In genomic region chrX:7376586-7376985, GRCm38 (mm10) we compare ENCODE assay signal across 8 mouse cellular contexts. TPM values are rescaled to one million over a fixed set of nuclear protein-coding genes. Genes with fewer than 3 reads are reported as not detected.
A peak's percentile ranks its signal among the peaks of the same experiment; 100 is the strongest.
DNase-seq lines count a peak whose midpoint lies in the region; ATAC-seq lines count a peak whose summit lies in the region.

No protein-coding gene starts in this region.

- H3K9me3 ChIP-seq in forebrain, embryonic 16.5 days (ENCODE audit: control insufficient read depth, low read length) = no peaks in the 10 kb centered on the region
- H3K9me3 ChIP-seq in limb, embryonic 12.5 days = no peaks in the 10 kb centered on the region
- no peaks in the 10 kb centered on the region for H3K9me3 ChIP-seq in neural tube, embryonic 15.5 days (replicated peaks)

- no peaks in the 10 kb centered on the region for H3K27me3 ChIP-seq in forebrain, embryonic 16.5 days (replicated peaks; ENCODE audit: control insufficient read depth, insufficient read depth, low read length)
- H3K27me3 ChIP-seq in limb, embryonic 12.5 days = no peaks in the 10 kb centered on the region
- no peaks in the 10 kb centered on the region for H3K27me3 ChIP-seq in neural tube, embryonic 15.5 days (replicated peaks)

- peak overlapping the region; percentile 92 for H3K27ac ChIP-seq in forebrain, embryonic 16.5 days (ENCODE audit: low read length)
- peak overlapping the region; percentile 94 for H3K27ac ChIP-seq in limb, embryonic 12.5 days
- H3K27ac ChIP-seq in neural tube, embryonic 15.5 days (replicated peaks) = peak overlapping the region; percentile 86

- peak overlapping the region; percentile 61 for H3K4me3 ChIP-seq in forebrain, embryonic 16.5 days (replicated peaks; ENCODE audit: low read length)
- peak overlapping the region; percentile 55 for H3K4me3 ChIP-seq in limb, embryonic 12.5 days (replicated peaks)
- peak overlapping the region; percentile 57 for H3K4me3 ChIP-seq in neural tube, embryonic 15.5 days (replicated peaks)

- DNase-seq in kidney, adult 11 months = peak; percentile 6
- no peak for DNase-seq in kidney, postnatal 25 days
- DNase-seq in adrenal gland, adult 2 months = peak; percentile 47
- DNase-seq in urinary bladder, postnatal 36 days (ENCODE audit: low spot score in 2 of 2) = no peak
- DNase-seq in layer of hippocampus, adult 18-20 months (ENCODE audit: low spot score in 2 of 2) = no peak

- H3K4me1 ChIP-seq in forebrain, embryonic 16.5 days (replicated peaks; ENCODE audit: control insufficient read depth, insufficient read depth, low read length) = peaks cover 6% of the 10 kb centered on the region
- peaks cover 8% of the 10 kb centered on the region; the same call in 1 of the 2 replicates for H3K4me1 ChIP-seq in limb, embryonic 12.5 days (replicated peaks)
- H3K4me1 ChIP-seq in neural tube, embryonic 15.5 days = peaks cover 14% of the 10 kb centered on the region

- H3K9ac ChIP-seq in forebrain, embryonic 16.5 days (replicated peaks; ENCODE audit: low read depth, low read length) = peak overlapping the region; percentile 60
- no peak overlapping the region for H3K9ac ChIP-seq in limb, embryonic 12.5 days (replicated peaks)
- peak overlapping the region; percentile 62 for H3K9ac ChIP-seq in neural tube, embryonic 15.5 days (replicated peaks)

- no peaks in the 10 kb centered on the region for H3K36me3 ChIP-seq in forebrain, embryonic 16.5 days (ENCODE audit: control insufficient read depth, insufficient read depth)
- H3K36me3 ChIP-seq in limb, embryonic 12.5 days = no peaks in the 10 kb centered on the region
- no peaks in the 10 kb centered on the region for H3K36me3 ChIP-seq in neural tube, embryonic 15.5 days

- ATAC-seq in forebrain, embryonic 16.5 days = no peak
- ATAC-seq in limb, embryonic 12.5 days (ENCODE audit: insufficient number of reproducible peaks, insufficient read depth, low FRiP score, low TSS enrichment, low read depth) = peak; percentile 43; the same call in 1 of the 2 replicates
- ATAC-seq in neural tube, embryonic 15.5 days (ENCODE audit: low FRiP score) = 0 out of 2 replicates have a peak, but pooled peaks have one; percentile 1

- H3K4me2 ChIP-seq in forebrain, embryonic 16.5 days (ENCODE audit: low read length) = peak overlapping the region; percentile 62
- peak overlapping the region; percentile 73 for H3K4me2 ChIP-seq in limb, embryonic 12.5 days
- H3K4me2 ChIP-seq in neural tube, embryonic 15.5 days = peak overlapping the region; percentile 74

- 49% methylated on average over 4 of the region's 4 CpGs for WGBS in forebrain, embryonic 16.5 days
- 38% methylated on average over 4 of the region's 4 CpGs for WGBS in limb, embryonic 12.5 days
- 47% methylated on average over 4 of the region's 4 CpGs for WGBS in neural tube, embryonic 15.5 days

RNA-seq across cellular contexts. Expression of gene Usp27x, which starts 1.0 kb away (rescaled TPM):
- 10 to 100 TPM; 17.8 to 18.7 TPM for total RNA-seq in adrenal gland, adult 2 months (2021)
- polyA plus RNA-seq in adrenal gland, adult 2 months (2012; rRNA removed) = 10.2 and 12.1 TPM in 2 replicates
- 1.3 and 2.0 TPM in 2 replicates for polyA plus RNA-seq in forebrain, embryonic 16.5 days (2015; fragmentation: Nextera tagmentation; extraction: Ambion mirVana)
- 1.3 and 1.4 TPM in 2 replicates for polyA plus RNA-seq in limb, embryonic 12.5 days (2016; fragmentation: Nextera tagmentation; extraction: Ambion mirVana)
- 2.1 and 2.3 TPM in 2 replicates for polyA plus RNA-seq in neural tube, embryonic 15.5 days (2015; fragmentation: Nextera tagmentation; extraction: Ambion mirVana)
- 10 to 100 TPM; 16.6 to 17.1 TPM for total RNA-seq in layer of hippocampus, adult 18-20 months (2021)

RNA-seq across cellular contexts. Expression of gene Clcn5, which starts 57.4 kb away (rescaled TPM):
- 10 to 100 TPM; 26.7 to 29.8 TPM for total RNA-seq in adrenal gland, adult 2 months (2021)
- polyA plus RNA-seq in adrenal gland, adult 2 months (2012; rRNA removed) = 3.2 and 3.4 TPM in 2 replicates
- 6.1 and 6.2 TPM in 2 replicates for polyA plus RNA-seq in forebrain, embryonic 16.5 days (2015; fragmentation: Nextera tagmentation; extraction: Ambion mirVana)
- polyA plus RNA-seq in limb, embryonic 12.5 days (2016; fragmentation: Nextera tagmentation; extraction: Ambion mirVana) = 20.5 and 23.8 TPM in 2 replicates
- polyA plus RNA-seq in neural tube, embryonic 15.5 days (2015; fragmentation: Nextera tagmentation; extraction: Ambion mirVana) = 8.0 TPM in 2 replicates
- total RNA-seq in layer of hippocampus, adult 18-20 months (2021) = 1 to 10 TPM; 6.0 to 7.0 TPM

Comparison
In these comparisons a context has a peak if more than half of its experiments do, and no peak if none do; other contexts are left out.
1. DNase-seq: peak in kidney, adult 11 months (single experiment) and adrenal gland, adult 2 months (single experiment); none in kidney, postnatal 25 days (0 of 2), urinary bladder, postnatal 36 days (0 of 2) and layer of hippocampus, adult 18-20 months (0 of 2).
2. Peak in every context shown above with its lines, with median percentiles within 50 percentile points of each other: H3K27ac ChIP-seq, H3K4me2 ChIP-seq and H3K4me3 ChIP-seq.